ENCODE assay signal across 10 mouse cellular contexts in genomic region chr4:148066401-148066744, GRCm38 (mm10). TPM values are rescaled to one million over a fixed set of nuclear protein-coding genes. Genes with fewer than 3 reads are reported as not detected.
DNase-seq lines count a peak whose midpoint lies in the region; ATAC-seq lines count a peak whose summit lies in the region.
"Had no signal": no experiment of that assay in that cellular context is flagged by ENCODE, and none has a peak within 500 bp of the region (broad histone marks: within the 10 kb centered on the region; RNA-seq: fewer than 3 reads in every experiment).

No protein-coding gene starts in this region.

- DNase-seq in adrenal gland, adult 8-10 months, result peak; percentile 41
- no peak for DNase-seq in adrenal gland, postnatal 4 days (ENCODE audit: low spot score in 2 of 2)
- peak; percentile 76 for DNase-seq in 3T3-L1 (ENCODE audit: low read depth, low spot score)
- DNase-seq in heart, embryonic 10.5 days (ENCODE audit: low spot score), result no peak
- DNase-seq in kidney, postnatal 14 days, result peak; percentile 86
- no peak for DNase-seq in embryo, embryonic 9.5 days (ENCODE audit: extremely low spot score)
- no peak for DNase-seq in cerebellum, postnatal 36 days

- ATAC-seq in forebrain, embryonic 13.5 days, result no peak

- H3K4me3 ChIP-seq in heart, embryonic 10.5 days, result no peak overlapping the region
- no peak overlapping the region for H3K4me3 ChIP-seq in forebrain, embryonic 13.5 days
- H3K4me3 ChIP-seq: megakaryocyte, embryonic 14.5 days; neural tube, embryonic 12.5 days had no signal

- H3K9me3 ChIP-seq in heart, embryonic 10.5 days, result no peaks in the 10 kb centered on the region
- no peaks in the 10 kb centered on the region for H3K9me3 ChIP-seq in forebrain, embryonic 13.5 days (replicated peaks)
- H3K9me3 ChIP-seq: megakaryocyte, embryonic 14.5 days; neural tube, embryonic 12.5 days had no signal

- H3K9ac ChIP-seq in forebrain, embryonic 13.5 days, result no peak overlapping the region
- H3K9ac ChIP-seq: neural tube, embryonic 12.5 days had no signal

- H3K27ac ChIP-seq in heart, embryonic 10.5 days, result 0 out of 2 replicates have a peak overlapping the region, but pooled peaks have one; percentile 0
- H3K27ac ChIP-seq in forebrain, embryonic 13.5 days, result no peak overlapping the region
- H3K27ac ChIP-seq: neural tube, embryonic 12.5 days had no signal

- H3K27me3 ChIP-seq in heart, embryonic 10.5 days (ENCODE audit: insufficient read depth, poor library complexity, severe bottlenecking), result peaks cover 19% of the 10 kb centered on the region; the same call in 1 of the 2 replicates
- no peaks in the 10 kb centered on the region for H3K27me3 ChIP-seq in forebrain, embryonic 13.5 days
- H3K27me3 ChIP-seq: neural tube, embryonic 12.5 days had no signal

- H3K36me3 ChIP-seq in heart, embryonic 10.5 days, result no peaks in the 10 kb centered on the region
- H3K36me3 ChIP-seq in forebrain, embryonic 13.5 days (ENCODE audit: poor library complexity, severe bottlenecking), result no peaks in the 10 kb centered on the region
- H3K36me3 ChIP-seq: neural tube, embryonic 12.5 days had no signal

- H3K4me2 ChIP-seq in forebrain, embryonic 13.5 days, result no peak overlapping the region
- H3K4me2 ChIP-seq: neural tube, embryonic 12.5 days had no signal

- 61% methylated on average over 9 of the region's 9 CpGs for WGBS in heart, embryonic 10.5 days
- WGBS in forebrain, embryonic 13.5 days, result 66% methylated on average over 9 of the region's 9 CpGs

- H3K4me1 ChIP-seq in heart, embryonic 10.5 days, result peaks cover 32% of the 10 kb centered on the region
- H3K4me1 ChIP-seq in forebrain, embryonic 13.5 days, result no peaks in the 10 kb centered on the region

RNA-seq across cellular contexts. Expression of gene Agtrap, which starts 21.5 kb away (rescaled TPM):
- 100 to 1,000 TPM; 117 to 136 (median 124) TPM for total RNA-seq in adrenal gland, adult 8-10 months (2022)
- total RNA-seq in adrenal gland, postnatal 4 days (2021), result 10 to 100 TPM; 77.6 to 83.7 TPM
- polyA plus RNA-seq in heart, embryonic 10.5 days (2016; fragmentation: Nextera tagmentation; extraction: Ambion mirVana), result 20.8 and 25.5 TPM in 2 replicates
- 6.9 and 8.3 TPM in 2 replicates for polyA plus RNA-seq in forebrain, embryonic 13.5 days (2015; fragmentation: Nextera tagmentation; extraction: Ambion mirVana)

RNA-seq across cellular contexts. Expression of gene Mthfr, which starts 27.5 kb away (rescaled TPM):
- 10 to 100 TPM; 24.2 to 51.9 (median 36.7) TPM for total RNA-seq in adrenal gland, adult 8-10 months (2022)
- total RNA-seq in adrenal gland, postnatal 4 days (2021), result 10 to 100 TPM; 47.0 to 56.6 TPM
- polyA plus RNA-seq in heart, embryonic 10.5 days (2016; fragmentation: Nextera tagmentation; extraction: Ambion mirVana), result 13.5 and 15.6 TPM in 2 replicates
- polyA plus RNA-seq in forebrain, embryonic 13.5 days (2015; fragmentation: Nextera tagmentation; extraction: Ambion mirVana), result 15.9 and 18.2 TPM in 2 replicates

RNA-seq across cellular contexts. Expression of gene Clcn6, which starts 27.8 kb away (rescaled TPM):
- 10 to 100 TPM; 10.1 to 20.4 (median 15.8) TPM for total RNA-seq in adrenal gland, adult 8-10 months (2022)
- total RNA-seq in adrenal gland, postnatal 4 days (2021), result 10 to 100 TPM; 21.0 to 23.6 TPM
- polyA plus RNA-seq in heart, embryonic 10.5 days (2016; fragmentation: Nextera tagmentation; extraction: Ambion mirVana), result 8.0 and 8.4 TPM in 2 replicates
- 21.6 and 24.8 TPM in 2 replicates for polyA plus RNA-seq in forebrain, embryonic 13.5 days (2015; fragmentation: Nextera tagmentation; extraction: Ambion mirVana)

Comparison
In these comparisons a context has a peak if more than half of its experiments do, and no peak if none do; other contexts are left out.
1. DNase-seq: peak in adrenal gland, adult 8-10 months (single experiment), 3T3-L1 (single experiment) and kidney, postnatal 14 days (single experiment); none in adrenal gland, postnatal 4 days (0 of 2), heart, embryonic 10.5 days (single experiment), embryo, embryonic 9.5 days (single experiment) and cerebellum, postnatal 36 days (0 of 2).